Mouse (Mus musculus): ENCODE data around the gene Smim23. TPM values are rescaled to one million over a fixed set of nuclear protein-coding genes. Genes with fewer than 3 reads are reported as not detected.

The Smim23 gene
- polyA plus RNA-seq (2012; ENCODE audit: low replicate concordance) = not detected in 2 replicates

DNA sequence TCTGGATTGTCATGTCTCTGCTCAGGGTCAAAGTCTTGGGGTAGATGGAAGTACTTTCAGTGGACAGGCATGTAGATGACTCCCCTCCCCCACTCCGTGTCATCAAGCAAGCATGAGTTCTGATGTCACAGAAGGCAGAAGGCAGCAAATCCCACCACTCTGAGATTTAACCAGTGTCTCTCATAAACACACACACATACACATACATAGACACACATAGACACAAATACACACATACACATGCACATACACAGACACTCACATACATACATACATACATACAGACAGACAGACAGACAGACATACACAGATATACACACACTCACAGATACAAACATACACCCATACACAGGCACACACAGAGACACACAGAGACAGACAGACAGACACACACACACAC lies at the start of gene Smim23:
Smim23 (minus strand) TSS at position 101 of the 400 bp plus-strand sequence.

Other genes starting within 250 kb of the Smim23 start
- gene Fbxw11, start 181.9 kb downstream of the Smim23 start, polyA plus RNA-seq (2012; ENCODE audit: low replicate concordance) = 14.8 and 16.4 TPM in 2 replicates